Mouse (Mus musculus) brain, embryonic 14.5 days (tissue): Measurements from ENCODE around the gene Scfd2.

Experiments used
- CTCF ChIP-seq: fragments of 200-500 bp; IDR thresholded peaks from 2 replicates; pipeline ENCODE4 v1.5.1; 2012; ENCODE audit warnings: inconsistent platforms, mild to moderate bottlenecking, moderate library complexity, borderline replicate concordance; ENCODE audit not compliant: insufficient read depth, insufficient read length; ENCODE audit errors: extremely low read depth
- POLR2A ChIP-seq: fragments of 200-500 bp; IDR thresholded peaks from 2 replicates; pipeline ENCODE4 v1.6.1; 2012; ENCODE audit warnings: mild to moderate bottlenecking, inconsistent platforms, borderline replicate concordance; ENCODE audit not compliant: poor library complexity, insufficient read depth, insufficient read length, severe bottlenecking; ENCODE audit errors: extremely low read depth

GRCm38 (mm10) chr5:74473117-74473516 is 58.4 kb downstream of the Scfd2 start:
- TF ChIP-seq POLR2A (no peak), CTCF (no peak)
